Mouse (Mus musculus): ENCODE data around the gene Acbd5. TPM values are rescaled to one million over a fixed set of nuclear protein-coding genes. Genes with fewer than 3 reads are reported as not detected.
A peak's percentile ranks its signal among the peaks of the same experiment; 100 is the strongest.

The Acbd5 gene
- 43.3 and 53.2 TPM in 2 replicates for polyA plus RNA-seq (2014; fragmentation: Nextera tagmentation; extraction: Ambion mirVana)

- Histone ChIP-seq H3K27me3 (ENCODE audit: control insufficient read depth, insufficient read depth, low read length) (no peaks in the 10 kb centered on the region), H3K27ac (ENCODE audit: low read depth, low read length) (peak within 1 kb of the TSS; percentile 89), H3K4me3 (ENCODE audit: low read depth, low read length) (peak within 1 kb of the TSS; percentile 65), H3K4me1 (replicated peaks; ENCODE audit: control insufficient read depth, insufficient read depth, low read length) (no peaks in the 10 kb centered on the region), H3K9me3 (ENCODE audit: control insufficient read depth, low read length) (no peaks in the 10 kb centered on the region), H3K36me3 (ENCODE audit: control insufficient read depth, insufficient read depth, low read length) (no peaks in the 10 kb centered on the region), H3K4me2 (replicated peaks; ENCODE audit: low read depth, low read length) (peak within 1 kb of the TSS; percentile 95), H3K9ac (ENCODE audit: low read depth, low read length) (peak within 1 kb of the TSS; percentile 85)
- DNase-seq (ENCODE audit: low spot score) (peak; percentile 94), ATAC-seq (ENCODE audit: low FRiP score) (peak; percentile 95)
- 3% methylated on average over 34 of the region's 34 CpGs for WGBS
Observed at GRCm38 (mm10) chr2:23067552-23068369, at the start of gene Acbd5. Acbd5 (plus strand) TSS chr2:23068167.

- no peak for DNase-seq (ENCODE audit: low spot score)
Observed at GRCm38 (mm10) chr2:23019170-23019569, 48.8 kb upstream of the Acbd5 start.

GRCm38 (mm10) chr2:23021320-23021719 lies 46.6 kb upstream of the Acbd5 start:
- H3K9me3 ChIP-seq (ENCODE audit: control insufficient read depth, low read length), result no peaks in the 10 kb centered on the region
- no peaks in the 10 kb centered on the region for H3K36me3 ChIP-seq (ENCODE audit: control insufficient read depth, insufficient read depth, low read length)
- H3K4me2 ChIP-seq (replicated peaks; ENCODE audit: low read depth, low read length), result no peak overlapping the region
- ATAC-seq (ENCODE audit: low FRiP score) (no peak), DNase-seq (ENCODE audit: low spot score) (no peak)
- H3K4me3 ChIP-seq (ENCODE audit: low read depth, low read length), result no peak overlapping the region
- 90% methylated on average over 4 of the region's 4 CpGs for WGBS
- H3K9ac ChIP-seq (ENCODE audit: low read depth, low read length), result no peak overlapping the region
- H3K27me3 ChIP-seq (ENCODE audit: control insufficient read depth, insufficient read depth, low read length), result no peaks in the 10 kb centered on the region
- no peak overlapping the region for H3K27ac ChIP-seq (ENCODE audit: low read depth, low read length)
- H3K4me1 ChIP-seq (replicated peaks; ENCODE audit: control insufficient read depth, insufficient read depth, low read length), result no peaks in the 10 kb centered on the region

More at GRCm38 (mm10) chr2:23019170-23019569, 48.8 kb upstream of the Acbd5 start:
- H3K27me3 ChIP-seq (ENCODE audit: control insufficient read depth, insufficient read depth, low read length), result no peaks in the 10 kb centered on the region
- H3K4me1 ChIP-seq (replicated peaks; ENCODE audit: control insufficient read depth, insufficient read depth, low read length), result no peaks in the 10 kb centered on the region
- no peaks in the 10 kb centered on the region for H3K36me3 ChIP-seq (ENCODE audit: control insufficient read depth, insufficient read depth, low read length)
- no peak overlapping the region for H3K27ac ChIP-seq (ENCODE audit: low read depth, low read length)
- WGBS, result 80% methylated on average over 2 of the region's 2 CpGs
- no peak overlapping the region for H3K4me2 ChIP-seq (replicated peaks; ENCODE audit: low read depth, low read length)
- H3K9ac ChIP-seq (ENCODE audit: low read depth, low read length), result no peak overlapping the region
- no peak overlapping the region for H3K4me3 ChIP-seq (ENCODE audit: low read depth, low read length)
- H3K9me3 ChIP-seq (ENCODE audit: control insufficient read depth, low read length), result no peaks in the 10 kb centered on the region
- no peak for ATAC-seq (ENCODE audit: low FRiP score)

GRCm38 (mm10) chr2:23021721-23022120 lies 46.2 kb upstream of the Acbd5 start:
- DNase-seq (ENCODE audit: low spot score), result no peak
- no peak overlapping the region for H3K27ac ChIP-seq (ENCODE audit: low read depth, low read length)
- no peak for ATAC-seq (ENCODE audit: low FRiP score)
- H3K9me3 ChIP-seq (ENCODE audit: control insufficient read depth, low read length), result no peaks in the 10 kb centered on the region
- no peaks in the 10 kb centered on the region for H3K36me3 ChIP-seq (ENCODE audit: control insufficient read depth, insufficient read depth, low read length)
- H3K9ac ChIP-seq (ENCODE audit: low read depth, low read length), result no peak overlapping the region
- 76% methylated on average over 4 of the region's 4 CpGs for WGBS
- H3K4me2 ChIP-seq (replicated peaks; ENCODE audit: low read depth, low read length), result no peak overlapping the region
- no peaks in the 10 kb centered on the region for H3K27me3 ChIP-seq (ENCODE audit: control insufficient read depth, insufficient read depth, low read length)
- H3K4me1 ChIP-seq (replicated peaks; ENCODE audit: control insufficient read depth, insufficient read depth, low read length), result no peaks in the 10 kb centered on the region
- H3K4me3 ChIP-seq (ENCODE audit: low read depth, low read length), result no peak overlapping the region

- Histone ChIP-seq H3K9me3 (ENCODE audit: control insufficient read depth, low read length) (no peaks in the 10 kb centered on the region), H3K9ac (ENCODE audit: low read depth, low read length) (no peak overlapping the region), H3K36me3 (ENCODE audit: control insufficient read depth, insufficient read depth, low read length) (no peaks in the 10 kb centered on the region), H3K4me1 (replicated peaks; ENCODE audit: control insufficient read depth, insufficient read depth, low read length) (no peaks in the 10 kb centered on the region), H3K4me3 (ENCODE audit: low read depth, low read length) (no peak overlapping the region), H3K27me3 (ENCODE audit: control insufficient read depth, insufficient read depth, low read length) (no peaks in the 10 kb centered on the region), H3K27ac (ENCODE audit: low read depth, low read length) (no peak overlapping the region), H3K4me2 (replicated peaks; ENCODE audit: low read depth, low read length) (no peak overlapping the region)
- DNase-seq (ENCODE audit: low spot score) (no peak), ATAC-seq (ENCODE audit: low FRiP score) (no peak)
- 83% methylated on average over 3 of the region's 3 CpGs for WGBS
Observed at GRCm38 (mm10) chr2:23023023-23023422, 44.9 kb upstream of the Acbd5 start.

GRCm38 (mm10) chr2:23023714-23024282 lies 44.2 kb upstream of the Acbd5 start:
- ATAC-seq (ENCODE audit: low FRiP score) (no peak), DNase-seq (ENCODE audit: low spot score) (no peak)
- Histone ChIP-seq H3K36me3 (ENCODE audit: control insufficient read depth, insufficient read depth, low read length) (no peaks in the 10 kb centered on the region), H3K4me2 (replicated peaks; ENCODE audit: low read depth, low read length) (no peak overlapping the region), H3K27ac (ENCODE audit: low read depth, low read length) (no peak overlapping the region), H3K27me3 (ENCODE audit: control insufficient read depth, insufficient read depth, low read length) (no peaks in the 10 kb centered on the region), H3K9ac (ENCODE audit: low read depth, low read length) (no peak overlapping the region), H3K4me3 (ENCODE audit: low read depth, low read length) (no peak overlapping the region), H3K9me3 (ENCODE audit: control insufficient read depth, low read length) (no peaks in the 10 kb centered on the region), H3K4me1 (replicated peaks; ENCODE audit: control insufficient read depth, insufficient read depth, low read length) (no peaks in the 10 kb centered on the region)
- 93% methylated on average over 4 of the region's 4 CpGs for WGBS

- no peak overlapping the region for H3K4me2 ChIP-seq (replicated peaks; ENCODE audit: low read depth, low read length)
- DNase-seq (ENCODE audit: low spot score), result no peak
- H3K9ac ChIP-seq (ENCODE audit: low read depth, low read length), result no peak overlapping the region
- no peaks in the 10 kb centered on the region for H3K4me1 ChIP-seq (replicated peaks; ENCODE audit: control insufficient read depth, insufficient read depth, low read length)
- no peaks in the 10 kb centered on the region for H3K27me3 ChIP-seq (ENCODE audit: control insufficient read depth, insufficient read depth, low read length)
- no peak for ATAC-seq (ENCODE audit: low FRiP score)
- WGBS, result 92% methylated on average over 1 of the region's 1 CpGs
- no peak overlapping the region for H3K4me3 ChIP-seq (ENCODE audit: low read depth, low read length)
- H3K36me3 ChIP-seq (ENCODE audit: control insufficient read depth, insufficient read depth, low read length), result no peaks in the 10 kb centered on the region
- H3K27ac ChIP-seq (ENCODE audit: low read depth, low read length), result no peak overlapping the region
- no peaks in the 10 kb centered on the region for H3K9me3 ChIP-seq (ENCODE audit: control insufficient read depth, low read length)
Observed at GRCm38 (mm10) chr2:23026379-23026778, 41.6 kb upstream of the Acbd5 start.

- H3K9me3 ChIP-seq (ENCODE audit: control insufficient read depth, low read length), result no peaks in the 10 kb centered on the region
- WGBS, result 84% methylated on average over 4 of the region's 4 CpGs
- no peaks in the 10 kb centered on the region for H3K4me1 ChIP-seq (replicated peaks; ENCODE audit: control insufficient read depth, insufficient read depth, low read length)
- ATAC-seq (ENCODE audit: low FRiP score), result no peak
- no peak for DNase-seq (ENCODE audit: low spot score)
- no peak overlapping the region for H3K27ac ChIP-seq (ENCODE audit: low read depth, low read length)
- no peak overlapping the region for H3K9ac ChIP-seq (ENCODE audit: low read depth, low read length)
- no peak overlapping the region for H3K4me2 ChIP-seq (replicated peaks; ENCODE audit: low read depth, low read length)
- no peak overlapping the region for H3K4me3 ChIP-seq (ENCODE audit: low read depth, low read length)
- no peaks in the 10 kb centered on the region for H3K36me3 ChIP-seq (ENCODE audit: control insufficient read depth, insufficient read depth, low read length)
- H3K27me3 ChIP-seq (ENCODE audit: control insufficient read depth, insufficient read depth, low read length), result no peaks in the 10 kb centered on the region
Observed at GRCm38 (mm10) chr2:23028826-23029225, 39.1 kb upstream of the Acbd5 start.

GRCm38 (mm10) chr2:23030631-23031030 lies 37.3 kb upstream of the Acbd5 start:
- no peak overlapping the region for H3K27ac ChIP-seq (ENCODE audit: low read depth, low read length)
- H3K27me3 ChIP-seq (ENCODE audit: control insufficient read depth, insufficient read depth, low read length), result no peaks in the 10 kb centered on the region
- 95% methylated on average over 3 of the region's 4 CpGs for WGBS
- H3K9ac ChIP-seq (ENCODE audit: low read depth, low read length), result no peak overlapping the region
- no peaks in the 10 kb centered on the region for H3K36me3 ChIP-seq (ENCODE audit: control insufficient read depth, insufficient read depth, low read length)
- ATAC-seq (ENCODE audit: low FRiP score), result no peak
- no peaks in the 10 kb centered on the region for H3K4me1 ChIP-seq (replicated peaks; ENCODE audit: control insufficient read depth, insufficient read depth, low read length)
- DNase-seq (ENCODE audit: low spot score), result no peak
- no peaks in the 10 kb centered on the region for H3K9me3 ChIP-seq (ENCODE audit: control insufficient read depth, low read length)
- no peak overlapping the region for H3K4me3 ChIP-seq (ENCODE audit: low read depth, low read length)
- no peak overlapping the region for H3K4me2 ChIP-seq (replicated peaks; ENCODE audit: low read depth, low read length)
